Mouse (Mus musculus) myocyte (in vitro differentiated cells): ENCODE measurements around the gene Atp6v0a2.

Experiments used
- MAX ChIP-seq: IDR thresholded peaks from one replicate; pipeline ENCODE4 v1.6.1; 2011; ENCODE audit warnings: low read depth, mild to moderate bottlenecking, control low read depth
- POLR2A ChIP-seq: IDR thresholded peaks from one replicate; pipeline ENCODE4 v1.6.1; 2011; ENCODE audit warnings: low read depth, mild to moderate bottlenecking, control low read depth, moderate library complexity; ENCODE audit not compliant: insufficient read length
- TCF3 ChIP-seq: IDR thresholded peaks from one replicate; pipeline ENCODE4 v1.6.1; 2011; ENCODE audit warnings: low read depth, control low read depth; ENCODE audit not compliant: insufficient read length

DNA sequence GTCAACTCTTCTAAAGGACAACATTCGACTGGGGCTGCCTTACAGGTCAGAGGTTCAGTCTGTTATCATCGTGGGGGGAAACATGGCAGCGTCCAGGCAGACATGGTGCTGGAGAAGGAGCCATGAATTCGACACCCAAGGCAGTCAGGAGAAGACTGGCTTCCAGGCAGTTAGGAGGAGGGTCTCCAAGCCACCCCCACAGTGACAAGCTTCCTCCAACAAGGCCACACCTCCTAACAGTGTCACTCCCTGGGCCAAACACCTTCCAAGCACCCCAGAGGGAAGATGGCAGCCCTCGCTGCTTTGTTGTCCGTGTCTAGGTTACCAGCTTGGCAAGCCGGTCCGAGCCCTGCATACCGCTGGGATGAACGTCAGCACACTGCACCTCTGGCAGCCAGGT, 9.7 kb upstream of the Atp6v0a2 start:
- TF ChIP-seq MAX: no peak
- TF ChIP-seq POLR2A: no peak
- no peak for TF ChIP-seq TCF3
